Mouse (Mus musculus) small intestine, adult 2 months (tissue): ENCODE results near the gene Tmem19. TPM values are rescaled to one million over a fixed set of nuclear protein-coding genes. Genes with fewer than 3 reads are reported as not detected.

Source experiments
- H3K27ac ChIP-seq: fragments of 200-500 bp; 2 replicates; pipeline ENCODE4 v1.5.1; 2012; ENCODE audit warnings: low read depth, low read length, control low read depth, inconsistent platforms; ENCODE audit not compliant: insufficient read depth
- H3K27me3 ChIP-seq: fragments of 200-500 bp; 2 replicates; pipeline ENCODE4 v1.6.1; 2012; ENCODE audit warnings: mild to moderate bottlenecking, moderate library complexity, low read length, inconsistent platforms; ENCODE audit not compliant: control insufficient read depth, insufficient read depth
- H3K36me3 ChIP-seq: fragments of 200-500 bp; 2 replicates; pipeline ENCODE4 v1.6.1; 2012; ENCODE audit warnings: mild to moderate bottlenecking, low read length, control low read depth, inconsistent platforms; ENCODE audit not compliant: control insufficient read depth, insufficient read depth
- H3K4me1 ChIP-seq: fragments of 200-500 bp; 2 replicates; pipeline ENCODE4 v1.6.1; 2012; ENCODE audit warnings: low read length, inconsistent platforms, mixed read lengths; ENCODE audit not compliant: control insufficient read depth, insufficient read depth, insufficient read length
- H3K4me3 ChIP-seq: fragments of 200-500 bp; 2 replicates; pipeline ENCODE4 v1.5.1; 2012; ENCODE audit warnings: low read depth, mild to moderate bottlenecking, control low read depth, inconsistent platforms, low read length, moderate library complexity
- CTCF ChIP-seq: fragments of 200-500 bp; IDR thresholded peaks from 2 replicates; pipeline ENCODE4 v1.5.1; 2012; ENCODE audit warnings: low read depth, mild to moderate bottlenecking, control low read depth, inconsistent platforms, low read length, moderate library complexity, mixed read lengths; ENCODE audit not compliant: insufficient replicate concordance, insufficient read length; ENCODE audit errors: extremely low read depth
- POLR2A ChIP-seq: fragments of 200-500 bp; IDR thresholded peaks from 2 replicates; pipeline ENCODE4 v1.6.1; 2012; ENCODE audit warnings: low read depth, mild to moderate bottlenecking, control low read depth, inconsistent platforms, low read length, moderate library complexity
- WGBS: fragments of 180-500 bp; shearing (Covaris S2); methylation state at CpG from one replicate; pipeline ENCODE4 v1.1.7; 2018; 5-methylcytosine and 5-hydroxymethylcytosine counted together
- polyA plus RNA-seq: library from polyadenylated mRNA; depleted of rRNA; stranded (reverse); fragments of >200 nt; gene quantifications from 2 replicates; pipeline ENCODE4 v1.2.3, GENCODE M21; 2012

Gene Tmem19
- polyA plus RNA-seq, 1 experiment: 29.9 TPM

DNA sequence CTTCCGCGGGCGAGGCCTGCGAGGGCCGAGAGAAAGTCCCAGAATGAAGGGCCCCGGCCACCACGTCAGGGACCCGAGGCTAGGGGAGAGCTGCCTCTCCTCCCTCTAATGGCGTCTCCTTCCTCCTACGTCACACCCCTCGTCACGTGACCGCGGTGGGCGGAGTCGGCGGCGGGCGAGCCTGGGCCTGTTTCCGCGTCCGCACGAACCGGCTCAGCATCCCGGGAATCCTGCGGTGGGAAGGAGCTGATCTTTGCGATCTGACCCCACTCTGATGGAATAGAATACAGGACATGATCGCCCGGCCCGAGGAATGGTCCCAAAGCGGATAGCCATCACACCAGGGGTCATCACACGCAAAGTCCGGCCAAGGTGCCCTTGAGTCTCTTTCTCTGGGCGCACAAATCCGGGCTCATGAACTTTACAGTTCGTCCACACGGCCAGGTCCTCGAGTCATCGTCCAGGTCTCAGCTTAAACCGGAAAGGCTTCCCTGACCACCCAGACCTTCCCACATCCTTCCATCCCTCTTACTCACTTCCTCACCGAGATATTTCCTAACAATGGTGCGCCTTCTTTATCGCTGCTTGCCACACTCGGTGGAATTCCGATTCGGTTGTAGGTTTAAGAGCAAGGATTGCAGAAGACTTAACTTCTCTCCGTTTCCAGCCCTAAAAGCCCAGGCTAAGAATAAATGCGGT, 46.7 kb downstream of the Tmem19 start, which contains the start of gene Rab21:
Gene Rab21 (minus strand): TSS at position 122 of the 699 bp plus-strand sequence.
- under 1% methylated on average over 48 of the region's 48 CpGs for WGBS
- H3K36me3 ChIP-seq: no peaks in the 10 kb centered on the region; the same call in 1 of the 2 replicates
- peaks cover 21% of the 10 kb centered on the region; the same call in 1 of the 2 replicates for H3K4me1 ChIP-seq
- no peaks in the 10 kb centered on the region for H3K27me3 ChIP-seq
- H3K27ac ChIP-seq: peak within 1 kb of the TSS; percentile 95
- TF ChIP-seq POLR2A (peak; percentile 92), CTCF (no peak)
- peak within 1 kb of the TSS; percentile 88 for H3K4me3 ChIP-seq

DNA sequence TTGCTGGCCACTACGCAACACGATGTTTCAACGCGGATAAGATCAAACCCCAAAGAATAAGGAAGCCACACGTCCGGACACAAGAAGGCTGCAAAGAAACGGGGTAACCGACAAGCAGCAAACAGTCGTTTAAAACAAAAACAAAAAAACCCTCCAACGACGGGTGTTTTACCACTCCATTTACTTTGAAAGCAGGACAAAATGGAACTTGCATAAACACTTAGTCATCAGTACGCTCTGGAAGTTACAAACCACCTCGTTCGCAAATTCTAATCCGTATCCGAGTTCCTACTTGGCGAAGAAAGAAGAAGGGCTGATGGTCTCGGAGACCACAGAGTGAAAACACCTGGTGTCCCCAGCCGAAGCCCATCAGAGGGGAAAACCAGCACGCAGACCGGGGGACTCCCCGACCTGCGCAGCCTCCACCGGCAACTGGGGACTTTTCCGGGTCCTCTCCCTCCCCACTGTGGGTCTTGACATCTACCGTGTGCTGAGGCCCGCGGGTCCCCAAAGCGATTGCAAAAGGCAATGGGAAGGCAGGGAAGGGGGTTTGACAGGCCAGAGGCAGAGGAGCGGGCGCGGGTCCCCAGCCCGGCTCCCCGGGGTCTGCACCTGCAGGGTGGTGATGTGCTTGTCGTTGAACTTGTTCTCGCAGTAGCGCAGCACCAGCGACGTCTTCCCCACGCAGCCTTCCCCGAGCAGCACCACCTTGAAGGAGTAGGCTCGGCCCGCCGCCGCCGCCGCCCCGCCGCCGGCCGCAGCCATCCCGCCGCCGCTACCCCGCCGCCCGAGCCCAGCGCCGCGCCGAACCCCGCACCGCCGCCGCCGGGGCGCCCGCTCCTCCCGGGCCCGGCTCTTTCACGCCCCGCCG, 47.5 kb downstream of the Tmem19 start:
- Histone ChIP-seq H3K36me3 (no peaks in the 10 kb centered on the region; the same call in 1 of the 2 replicates), H3K27me3 (no peaks in the 10 kb centered on the region), H3K4me1 (peaks cover 23% of the 10 kb centered on the region; the same call in 1 of the 2 replicates), H3K27ac (peak overlapping the region; percentile 95), H3K4me3 (peak overlapping the region; percentile 88)
- TF ChIP-seq CTCF: no peak
- no peak for TF ChIP-seq POLR2A
- under 1% methylated on average over 73 of the region's 73 CpGs for WGBS

DNA sequence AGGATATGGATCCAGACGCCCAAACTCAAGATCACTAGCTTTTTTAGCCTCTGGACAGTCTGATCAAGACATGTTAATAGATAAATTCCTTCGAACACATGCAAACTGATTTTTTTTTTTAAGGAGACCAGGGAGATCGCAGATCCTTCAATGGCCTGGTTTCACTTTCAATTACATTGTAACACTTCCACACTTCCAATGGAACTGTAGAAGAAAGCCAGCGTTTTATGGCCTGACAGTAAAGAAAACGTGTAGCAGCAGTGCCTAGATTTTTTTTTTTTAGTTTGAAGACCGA, 48.1 kb downstream of the Tmem19 start:
- H3K27me3 ChIP-seq: no peaks in the 10 kb centered on the region
- TF ChIP-seq CTCF (no peak), POLR2A (no peak)
- peak overlapping the region; percentile 95 for H3K27ac ChIP-seq
- peaks cover 23% of the 10 kb centered on the region; the same call in 1 of the 2 replicates for H3K4me1 ChIP-seq
- WGBS: under 1% methylated on average over 6 of the region's 6 CpGs
- H3K4me3 ChIP-seq: peak overlapping the region; percentile 88
- no peaks in the 10 kb centered on the region; the same call in none of the 2 replicates for H3K36me3 ChIP-seq

- H3K4me3 ChIP-seq: no peak overlapping the region
- no peaks in the 10 kb centered on the region for H3K27me3 ChIP-seq
- H3K36me3 ChIP-seq: peaks cover under 1% of the 10 kb centered on the region
- no peak for TF ChIP-seq POLR2A
- TF ChIP-seq CTCF: no peak
- WGBS: 58% methylated on average over 14 of the region's 14 CpGs
- H3K4me1 ChIP-seq: peaks cover 23% of the 10 kb centered on the region; the same call in 1 of the 2 replicates
- H3K27ac ChIP-seq: peak overlapping the region; percentile 95; the same call in 1 of the 2 replicates
Observed at GRCm38 (mm10) chr10:115313641-115314286, 48.5 kb downstream of the Tmem19 start.

DNA sequence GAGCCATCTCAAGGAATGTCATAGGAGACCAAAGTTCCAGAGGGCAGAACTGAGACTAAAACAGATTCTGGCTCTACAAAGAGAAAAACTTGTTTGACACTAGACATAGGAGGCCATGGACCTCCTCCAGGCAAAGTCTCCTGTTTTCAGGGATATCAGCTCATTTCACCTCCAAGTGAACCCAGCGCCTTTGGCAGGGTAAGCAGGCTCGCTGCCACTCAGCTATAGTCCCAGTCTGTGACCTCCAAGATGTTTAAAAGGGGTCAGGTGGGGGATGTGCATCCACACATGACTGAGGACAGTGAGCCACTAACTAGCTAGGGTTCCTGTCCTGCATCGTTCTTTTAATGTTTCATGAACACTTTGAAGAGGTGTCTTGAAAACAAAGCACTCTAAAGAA, 49.6 kb downstream of the Tmem19 start:
- no peak overlapping the region for H3K27ac ChIP-seq
- peaks cover 23% of the 10 kb centered on the region; the same call in 1 of the 2 replicates for H3K4me1 ChIP-seq
- H3K27me3 ChIP-seq: no peaks in the 10 kb centered on the region
- no peak for TF ChIP-seq CTCF
- no peak for TF ChIP-seq POLR2A
- H3K4me3 ChIP-seq: no peak overlapping the region
- WGBS: 56% methylated on average over 3 of the region's 3 CpGs
- H3K36me3 ChIP-seq: peaks cover 3% of the 10 kb centered on the region

DNA sequence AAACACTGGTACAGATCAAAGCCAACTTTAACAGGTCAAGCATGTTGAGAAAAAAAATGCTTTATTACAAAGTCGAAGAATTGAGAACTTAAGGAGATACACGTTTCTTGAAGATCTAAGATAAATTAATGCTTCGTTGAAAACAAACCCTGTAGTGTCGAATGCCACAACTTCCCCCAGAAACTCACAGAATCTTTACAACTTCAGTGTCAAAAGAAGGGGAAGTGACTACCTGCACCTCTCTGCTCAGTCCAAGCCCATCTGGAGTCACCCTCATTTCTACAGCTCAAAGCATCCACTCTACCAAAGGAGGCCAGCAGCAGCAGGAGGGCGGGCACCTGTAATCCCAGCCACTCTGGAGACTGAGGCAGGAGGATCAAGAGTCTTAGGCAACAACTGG, 50.1 kb downstream of the Tmem19 start:
- no peak overlapping the region for H3K27ac ChIP-seq
- H3K36me3 ChIP-seq: peaks cover 3% of the 10 kb centered on the region
- peaks cover 23% of the 10 kb centered on the region; the same call in 1 of the 2 replicates for H3K4me1 ChIP-seq
- TF ChIP-seq POLR2A: no peak
- no peak for TF ChIP-seq CTCF
- no peak overlapping the region for H3K4me3 ChIP-seq
- H3K27me3 ChIP-seq: no peaks in the 10 kb centered on the region
- 79% methylated on average over 5 of the region's 5 CpGs for WGBS
